Mouse (Mus musculus) hindbrain, embryonic 10.5 days (tissue): ENCODE results near the gene Nom1. TPM values are rescaled to one million over a fixed set of nuclear protein-coding genes. Genes with fewer than 3 reads are reported as not detected.
A peak's percentile ranks its signal among the peaks of the same experiment; 100 is the strongest.

ENCODE experiments used
- DNase-seq: peaks from one replicate; pipeline ENCODE4 v3.0.0-alpha.2; 2017; ENCODE audit warnings: low spot score
- H3K27ac ChIP-seq: fragments of 300-500 bp; sonication (generic); 2 replicates; pipeline ENCODE4 v1.5.1; 2016; ENCODE audit warnings: mild to moderate bottlenecking, moderate library complexity
- H3K27me3 ChIP-seq: fragments of 300-500 bp; sonication (generic); 2 replicates; pipeline ENCODE4 v1.6.1; 2016; ENCODE audit warnings: mild to moderate bottlenecking; ENCODE audit not compliant: poor library complexity, insufficient read depth, severe bottlenecking
- H3K36me3 ChIP-seq: fragments of 300-500 bp; sonication (generic); 2 replicates; pipeline ENCODE4 v1.6.1; 2016; ENCODE audit warnings: mild to moderate bottlenecking, moderate library complexity
- H3K4me1 ChIP-seq: fragments of 300-500 bp; sonication (generic); replicated peaks from 2 replicates; pipeline ENCODE4 v1.6.1; 2016; ENCODE audit warnings: mild to moderate bottlenecking
- H3K4me3 ChIP-seq: fragments of 300-500 bp; sonication (generic); 2 replicates; pipeline ENCODE4 v1.5.1; 2016; ENCODE audit warnings: mild to moderate bottlenecking, moderate library complexity
- H3K9me3 ChIP-seq: fragments of 300-500 bp; sonication (generic); 2 replicates; pipeline ENCODE4 v1.6.1; 2016; ENCODE audit warnings: mild to moderate bottlenecking, moderate library complexity
- WGBS: fragments of 180-500 bp; shearing (Covaris S2); methylation state at CpG from one replicate; pipeline ENCODE4 v1.1.7; 2016; 5-methylcytosine and 5-hydroxymethylcytosine counted together
- polyA plus RNA-seq: library from polyadenylated mRNA; unstranded; fragments of >200 nt; fragmentation: Nextera tagmentation; extraction: Ambion mirVana; gene quantifications from 2 replicates; pipeline ENCODE4 v1.2.1, GENCODE M21; 2016

Nom1 gene
- polyA plus RNA-seq, 1 experiment from 2014 or later = 22.4 TPM

GRCm38 (mm10) chr5:29474246-29474960, 39.9 kb downstream of the Nom1 start:
- WGBS = 2% methylated on average over 35 of the region's 35 CpGs
- no peak for DNase-seq
- Histone ChIP-seq H3K4me3 (no peak overlapping the region), H3K36me3 (no peaks in the 10 kb centered on the region), H3K9me3 (no peaks in the 10 kb centered on the region), H3K27ac (no peak overlapping the region), H3K4me1 (peaks cover 23% of the 10 kb centered on the region), H3K27me3 (peaks cover 100% of the 10 kb centered on the region)

- Histone ChIP-seq H3K4me3 (no peak overlapping the region), H3K27me3 (peaks cover 100% of the 10 kb centered on the region), H3K9me3 (no peaks in the 10 kb centered on the region), H3K27ac (no peak overlapping the region), H3K36me3 (no peaks in the 10 kb centered on the region), H3K4me1 (peaks cover 23% of the 10 kb centered on the region)
- under 1% methylated on average over 10 of the region's 10 CpGs for WGBS
- DNase-seq = peak; percentile 40
Observed at GRCm38 (mm10) chr5:29475041-29475440, 40.6 kb downstream of the Nom1 start.

GRCm38 (mm10) chr5:29475556-29475955, 41.1 kb downstream of the Nom1 start:
- Histone ChIP-seq H3K4me3 (no peak overlapping the region), H3K27me3 (peaks cover 100% of the 10 kb centered on the region), H3K27ac (no peak overlapping the region), H3K9me3 (no peaks in the 10 kb centered on the region), H3K4me1 (peaks cover 23% of the 10 kb centered on the region), H3K36me3 (no peaks in the 10 kb centered on the region)
- no peak for DNase-seq
- 4% methylated on average over 5 of the region's 5 CpGs for whole genome bisulfite sequencing

GRCm38 (mm10) chr5:29476021-29476420, 41.6 kb downstream of the Nom1 start:
- Histone ChIP-seq H3K4me1 (peaks cover 23% of the 10 kb centered on the region), H3K9me3 (no peaks in the 10 kb centered on the region), H3K27ac (no peak overlapping the region), H3K4me3 (no peak overlapping the region), H3K27me3 (peaks cover 100% of the 10 kb centered on the region), H3K36me3 (no peaks in the 10 kb centered on the region)
- 0% methylated on average over 1 of the region's 1 CpGs for WGBS
- peak; percentile 30 for DNase-seq

GRCm38 (mm10) chr5:29477474-29478207, 43.2 kb downstream of the Nom1 start:
- Histone ChIP-seq H3K4me1 (peaks cover 23% of the 10 kb centered on the region), H3K27ac (no peak overlapping the region), H3K9me3 (no peaks in the 10 kb centered on the region), H3K36me3 (no peaks in the 10 kb centered on the region), H3K27me3 (peaks cover 100% of the 10 kb centered on the region), H3K4me3 (peak overlapping the region; percentile 41)
- WGBS = under 1% methylated on average over 73 of the region's 73 CpGs
- peak; percentile 54 for DNase-seq

GRCm38 (mm10) chr5:29478208-29479197, 44.0 kb downstream of the Nom1 start, which contains the start of gene Mnx1:
Mnx1 (minus strand) TSS chr5:29478470.
- under 1% methylated on average over 65 of the region's 65 CpGs for WGBS
- no peaks in the 10 kb centered on the region for H3K36me3 ChIP-seq
- peak; percentile 64 for DNase-seq
- H3K27ac ChIP-seq = no peak within 1 kb of the TSS
- no peaks in the 10 kb centered on the region for H3K9me3 ChIP-seq
- H3K27me3 ChIP-seq = peaks cover 100% of the 10 kb centered on the region
- peak within 1 kb of the TSS; percentile 41 for H3K4me3 ChIP-seq
- peaks cover 23% of the 10 kb centered on the region for H3K4me1 ChIP-seq

GRCm38 (mm10) chr5:29479198-29479593, 44.7 kb downstream of the Nom1 start:
- Histone ChIP-seq H3K9me3 (no peaks in the 10 kb centered on the region), H3K4me3 (no peak overlapping the region), H3K36me3 (no peaks in the 10 kb centered on the region), H3K4me1 (peaks cover 23% of the 10 kb centered on the region), H3K27ac (no peak overlapping the region), H3K27me3 (peaks cover 100% of the 10 kb centered on the region)
- under 1% methylated on average over 14 of the region's 14 CpGs for WGBS
- DNase-seq = peak; percentile 66

GRCm38 (mm10) chr5:29483801-29484200, 49.3 kb downstream of the Nom1 start:
- no peak overlapping the region for H3K4me3 ChIP-seq
- DNase-seq = peak; percentile 17
- 7% methylated on average over 4 of the region's 4 CpGs for WGBS
- peaks cover 100% of the 10 kb centered on the region for H3K27me3 ChIP-seq
- H3K9me3 ChIP-seq = no peaks in the 10 kb centered on the region
- peaks cover 14% of the 10 kb centered on the region; the same call in 1 of the 2 replicates for H3K4me1 ChIP-seq
- no peaks in the 10 kb centered on the region for H3K36me3 ChIP-seq
- no peak overlapping the region for H3K27ac ChIP-seq

- no peak overlapping the region for H3K4me3 ChIP-seq
- H3K4me1 ChIP-seq = peaks cover 9% of the 10 kb centered on the region; the same call in 1 of the 2 replicates
- peak; percentile 43 for DNase-seq
- peaks cover 100% of the 10 kb centered on the region for H3K27me3 ChIP-seq
- 2% methylated on average over 38 of the region's 38 CpGs for WGBS
- H3K36me3 ChIP-seq = no peaks in the 10 kb centered on the region
- no peak overlapping the region for H3K27ac ChIP-seq
- no peaks in the 10 kb centered on the region for H3K9me3 ChIP-seq
Observed at GRCm38 (mm10) chr5:29484965-29485940, 50.8 kb downstream of the Nom1 start.

- Histone ChIP-seq H3K36me3 (no peaks in the 10 kb centered on the region), H3K27ac (no peak overlapping the region), H3K4me1 (peaks cover 9% of the 10 kb centered on the region; the same call in 1 of the 2 replicates), H3K27me3 (peaks cover 100% of the 10 kb centered on the region), H3K4me3 (no peak overlapping the region), H3K9me3 (no peaks in the 10 kb centered on the region)
- DNase-seq = no peak
- WGBS = 3% methylated on average over 10 of the region's 10 CpGs
Observed at GRCm38 (mm10) chr5:29485941-29486320, 51.5 kb downstream of the Nom1 start.

GRCm38 (mm10) chr5:29487321-29487720, 52.9 kb downstream of the Nom1 start:
- Histone ChIP-seq H3K27me3 (peaks cover 98% of the 10 kb centered on the region), H3K9me3 (no peaks in the 10 kb centered on the region), H3K27ac (no peak overlapping the region), H3K36me3 (no peaks in the 10 kb centered on the region), H3K4me3 (no peak overlapping the region), H3K4me1 (peaks cover 9% of the 10 kb centered on the region; the same call in 1 of the 2 replicates)
- WGBS = 15% methylated on average over 13 of the region's 13 CpGs
- DNase-seq = peak; percentile 21
